Mouse (Mus musculus): Measurements from ENCODE around the gene Olfr1197.

The Olfr1197 gene

DNA sequence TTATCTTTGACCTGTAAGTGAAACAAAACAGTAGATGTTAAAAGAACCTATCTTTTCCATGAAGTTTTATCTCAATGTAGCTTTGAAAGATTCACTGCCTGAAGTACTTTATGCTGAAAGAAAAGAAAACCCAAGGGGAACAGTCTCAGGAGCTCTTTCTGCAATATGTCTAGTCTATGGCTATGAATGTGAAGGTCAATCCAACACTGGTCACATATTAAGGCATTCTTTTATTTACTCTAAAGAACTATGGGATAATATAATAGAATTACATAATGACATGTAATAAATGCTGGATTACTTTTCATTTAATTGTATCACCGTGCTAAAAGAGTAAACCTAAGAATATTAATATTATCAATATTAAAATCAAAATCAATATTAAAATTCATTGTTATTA, at the start of gene Olfr1197:
Gene Olfr1197, minus strand, starts transcription at position 101 of the 400 bp plus-strand sequence.
- DNase-seq (ENCODE audit: low read depth in 2 of 2, low spot score in 2 of 2) = no peak

DNA sequence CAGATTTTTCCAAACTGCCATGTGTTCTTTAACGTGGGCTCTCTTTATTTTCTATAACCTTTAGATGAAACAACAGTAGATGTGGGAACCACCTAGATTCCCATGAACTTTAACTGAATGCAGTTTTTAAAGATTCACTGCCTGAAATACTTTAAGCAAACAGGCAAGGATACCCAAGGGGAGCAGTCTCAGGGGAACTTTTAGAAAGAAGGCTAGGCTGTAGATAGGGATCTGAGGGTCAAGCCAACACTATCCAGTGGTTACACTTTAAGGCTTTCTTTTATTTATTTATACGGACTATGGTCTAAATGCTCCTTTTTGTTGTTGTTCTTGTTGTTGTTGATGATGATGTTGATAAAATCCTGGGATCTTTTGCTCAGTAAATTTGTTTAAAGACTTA, 38.2 kb upstream of the Olfr1197 start, which contains the start of gene Olfr1200:
Gene Olfr1200, minus strand, starts transcription at position 101 of the 400 bp plus-strand sequence.
- no peak for DNase-seq (ENCODE audit: low read depth in 2 of 2, low spot score in 2 of 2)

DNA sequence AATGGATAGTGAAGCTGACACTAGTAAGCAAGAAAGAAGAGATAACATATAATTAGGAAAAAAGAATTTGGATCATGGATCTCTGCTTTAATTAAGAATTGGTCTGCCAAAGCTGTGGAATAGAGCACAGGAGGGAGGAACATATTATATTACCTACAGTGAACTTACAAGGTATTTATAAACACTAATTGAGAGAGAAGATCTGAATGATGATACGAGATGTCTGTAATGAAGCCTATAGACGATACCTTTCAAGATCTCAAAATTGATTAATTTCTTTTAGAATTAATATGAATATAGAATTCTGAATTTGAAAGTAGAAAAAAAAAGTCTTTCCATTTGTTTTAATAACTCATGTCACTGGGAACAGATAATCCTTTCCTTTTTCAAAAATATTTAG, 28.2 kb upstream of the Olfr1197 start, which contains the start of gene Olfr1199:
Gene Olfr1199, minus strand, starts transcription at position 101 of the 400 bp plus-strand sequence.
- no peak for DNase-seq (ENCODE audit: low read depth in 2 of 2, low spot score in 2 of 2)

DNA sequence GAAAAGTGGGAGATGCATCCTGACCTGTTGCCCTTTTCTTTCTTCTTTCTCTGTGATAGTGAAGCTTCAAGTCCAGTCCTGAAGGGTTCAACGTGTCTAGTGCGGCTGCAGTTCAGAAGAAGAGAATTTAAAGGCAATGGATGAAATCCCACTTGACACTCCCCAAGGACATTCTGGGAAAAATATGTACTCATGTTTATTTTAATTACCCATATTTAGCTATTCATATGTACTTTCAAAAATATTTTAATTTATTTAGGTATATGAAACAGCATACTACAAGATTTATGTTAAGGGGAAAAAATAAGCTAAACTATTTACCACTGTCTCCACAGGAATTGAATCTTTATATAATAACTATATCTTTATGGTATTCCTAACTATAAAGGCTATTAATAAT, 19.1 kb upstream of the Olfr1197 start, which contains the start of gene Olfr1198:
Gene Olfr1198, minus strand, starts transcription at position 101 of the 400 bp plus-strand sequence.
- DNase-seq (ENCODE audit: low read depth in 2 of 2, low spot score in 2 of 2) = no peak

DNA sequence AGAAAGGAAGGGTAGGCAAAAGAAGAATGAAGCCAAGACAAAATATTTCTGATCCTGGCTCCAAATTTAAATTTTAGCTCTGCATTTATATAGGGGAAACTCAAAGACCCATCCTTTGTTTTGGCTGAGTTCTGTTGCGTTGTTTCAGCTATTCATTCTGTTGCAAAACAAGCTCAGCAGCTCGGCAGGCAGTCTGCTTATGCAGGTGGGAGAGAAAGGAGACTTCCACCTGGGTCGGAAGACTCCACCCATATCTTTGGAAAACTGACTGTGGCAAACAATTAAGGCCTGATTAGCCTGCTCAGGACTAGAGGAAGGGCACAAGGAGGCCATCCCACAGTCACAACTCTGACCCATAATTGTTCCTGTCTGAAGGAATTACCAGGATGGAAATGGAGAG, 11.2 kb upstream of the Olfr1197 start:
- DNase-seq (ENCODE audit: low read depth in 2 of 2, low spot score in 2 of 2) = no peak

DNA sequence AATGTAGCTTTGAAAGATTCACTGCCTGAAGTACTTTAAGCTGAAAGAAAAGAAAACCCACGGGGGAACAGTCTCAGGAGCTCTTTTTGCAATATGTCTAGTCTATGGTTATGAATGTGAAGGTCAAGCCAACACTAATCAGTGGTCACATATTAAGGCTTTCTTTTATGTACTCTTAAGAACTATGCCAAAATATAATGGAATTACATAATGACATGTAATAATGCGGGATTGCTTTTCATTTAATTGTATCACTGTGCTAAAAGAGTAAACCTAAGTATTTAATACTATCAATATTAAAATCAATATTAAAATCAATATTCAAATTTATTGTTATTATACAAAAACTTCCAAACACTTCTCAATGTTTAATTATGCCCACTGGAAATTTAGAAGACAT, 27.7 kb downstream of the Olfr1197 start, which contains the start of gene Olfr1196:
Gene Olfr1196, minus strand, starts transcription at position 101 of the 400 bp plus-strand sequence.
- no peak for DNase-seq (ENCODE audit: low read depth in 2 of 2, low spot score in 2 of 2)

DNA sequence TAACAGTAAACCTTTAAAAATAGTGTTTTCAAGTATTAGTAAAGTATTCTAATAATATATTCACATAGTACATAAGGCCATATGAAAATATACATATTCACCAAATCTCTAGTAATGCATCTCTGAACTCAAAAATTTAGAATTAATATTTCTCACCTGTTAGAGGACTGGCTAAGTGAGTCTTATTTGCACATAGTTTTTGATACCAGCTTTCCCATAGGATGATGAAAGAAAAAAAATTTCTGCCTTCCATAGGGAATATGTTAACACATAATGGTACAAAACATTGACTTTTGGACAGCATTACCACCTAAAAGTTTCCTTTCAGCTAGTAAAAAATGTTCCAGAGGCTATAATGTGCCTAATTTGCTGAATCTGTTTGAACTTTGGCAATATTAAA, 43.1 kb downstream of the Olfr1197 start, which contains the start of gene Olfr1195:
Gene Olfr1195, minus strand, starts transcription at position 101 of the 400 bp plus-strand sequence.
- DNase-seq (ENCODE audit: low read depth in 2 of 2, low spot score in 2 of 2) = no peak

All from CD8-positive naive resting alpha-beta T cell, adult 2 months (primary cell).